Mouse (Mus musculus): Measurements from ENCODE around the gene Etv1. TPM values are rescaled to one million over a fixed set of nuclear protein-coding genes. Genes with fewer than 3 reads are reported as not detected.
A peak's percentile ranks its signal among the peaks of the same experiment; 100 is the strongest.

Gene Etv1
- polyA plus RNA-seq, 1 experiment from 2014 or later: 33.9 TPM

DNA sequence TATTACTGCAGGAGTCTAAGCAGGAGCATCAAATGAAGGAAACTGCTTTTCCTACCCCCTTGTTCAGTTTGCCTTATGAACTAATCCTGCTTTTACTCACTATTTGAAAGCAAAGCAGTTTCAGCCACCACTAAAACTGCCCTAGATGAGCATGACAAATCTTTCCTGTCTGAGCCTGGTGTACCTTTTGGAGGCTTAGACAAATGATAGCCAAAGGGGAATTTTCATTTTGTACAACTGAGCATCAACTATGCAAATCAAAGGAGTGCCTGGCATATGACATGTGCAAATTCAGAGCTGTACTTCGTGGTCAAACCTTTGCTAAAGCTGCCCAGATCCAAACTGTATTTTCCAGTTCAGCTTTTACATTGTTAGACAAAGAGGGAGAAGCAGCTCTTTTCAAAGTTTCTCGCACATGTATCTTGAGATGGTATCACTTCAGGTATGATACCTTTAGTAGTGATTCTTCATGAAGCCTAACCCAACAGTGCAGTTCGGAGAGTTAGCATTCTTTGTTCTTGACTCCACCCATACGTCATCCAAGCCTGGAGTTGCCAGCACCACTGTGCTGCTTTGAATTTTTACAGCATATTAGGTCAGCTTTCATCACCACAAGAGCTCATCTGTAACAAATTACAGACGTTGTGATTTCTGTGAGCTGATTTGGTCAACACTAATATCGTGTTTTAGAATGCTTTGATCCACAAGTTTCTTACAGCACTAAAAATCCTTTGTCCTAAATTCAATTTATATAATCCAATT, 68.5 kb downstream of the Etv1 start:
- DNase-seq (no peak), ATAC-seq (ENCODE audit: insufficient read depth) (no peak)
- no peaks in the 10 kb centered on the region for H3K4me1 ChIP-seq (ENCODE audit: insufficient read depth)
- no peaks in the 10 kb centered on the region for H3K9me3 ChIP-seq (ENCODE audit: low read depth, low read length)
- H3K36me3 ChIP-seq (ENCODE audit: insufficient read depth): no peaks in the 10 kb centered on the region
- H3K9ac ChIP-seq: no peak overlapping the region
- no peak overlapping the region for H3K4me2 ChIP-seq
- no peak overlapping the region for H3K4me3 ChIP-seq (ENCODE audit: low read depth, low read length)
- WGBS: 69% methylated on average over 6 of the region's 6 CpGs
- no peak for TF ChIP-seq CTCF (IDR thresholded peaks at IDR 0.05; ENCODE audit: low read depth)
- no peak overlapping the region for H3K27ac ChIP-seq (ENCODE audit: low read depth)
- no peaks in the 10 kb centered on the region for H3K27me3 ChIP-seq (ENCODE audit: insufficient read depth, low read length)

DNA sequence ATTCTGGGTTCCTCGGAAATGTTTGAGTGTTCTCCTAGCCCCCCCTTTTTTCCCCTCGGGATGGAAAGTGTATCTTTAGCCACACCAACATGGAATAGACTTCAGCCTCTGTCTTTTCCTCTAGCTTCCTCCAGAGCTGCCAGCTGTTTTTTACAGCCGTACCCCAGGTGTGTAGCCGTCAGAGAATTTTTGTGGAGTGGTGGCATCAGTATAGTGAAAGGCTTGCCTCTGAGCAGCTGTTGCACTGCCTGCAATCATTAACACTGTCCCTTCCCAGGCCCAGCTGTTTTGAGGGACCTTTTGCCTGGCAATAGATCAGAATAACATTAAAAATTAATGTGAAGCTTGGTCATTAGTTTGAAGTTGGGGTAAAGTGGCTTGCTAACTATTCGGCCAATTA, 70.8 kb downstream of the Etv1 start:
- H3K9me3 ChIP-seq (ENCODE audit: low read depth, low read length): no peaks in the 10 kb centered on the region
- H3K36me3 ChIP-seq (ENCODE audit: insufficient read depth): peaks cover 6% of the 10 kb centered on the region; the same call in 1 of the 2 replicates
- no peaks in the 10 kb centered on the region for H3K27me3 ChIP-seq (ENCODE audit: insufficient read depth, low read length)
- H3K4me1 ChIP-seq (ENCODE audit: insufficient read depth): no peaks in the 10 kb centered on the region
- H3K4me2 ChIP-seq: no peak overlapping the region
- H3K27ac ChIP-seq (ENCODE audit: low read depth): no peak overlapping the region
- no peak for TF ChIP-seq CTCF (IDR thresholded peaks at IDR 0.05; ENCODE audit: low read depth)
- H3K9ac ChIP-seq: no peak overlapping the region
- H3K4me3 ChIP-seq (ENCODE audit: low read depth, low read length): no peak overlapping the region
- ATAC-seq (ENCODE audit: insufficient read depth) (no peak), DNase-seq (no peak)
- 71% methylated on average over 5 of the region's 5 CpGs for WGBS

DNA sequence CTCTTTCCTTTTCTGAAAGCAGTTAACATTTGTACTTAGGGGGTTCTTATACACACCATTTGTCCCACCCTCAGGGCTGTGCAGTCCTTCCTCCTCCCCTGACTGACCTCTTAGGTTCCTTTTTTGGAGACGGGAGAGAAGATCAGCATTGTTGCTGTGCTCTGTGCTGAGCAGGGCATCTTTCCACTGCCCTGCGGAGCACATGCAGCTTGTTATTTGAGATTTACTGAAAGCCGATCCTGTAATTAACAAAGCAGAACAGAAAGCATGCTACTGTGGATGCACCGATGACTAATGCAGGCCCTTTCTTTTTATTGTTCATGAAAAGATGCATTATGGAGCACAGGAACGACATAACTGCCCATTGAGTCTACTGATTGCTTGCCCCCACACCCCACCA, 75.1 kb downstream of the Etv1 start:
- DNase-seq (no peak), ATAC-seq (ENCODE audit: insufficient read depth) (no peak)
- H3K4me3 ChIP-seq (ENCODE audit: low read depth, low read length): no peak overlapping the region
- H3K36me3 ChIP-seq (ENCODE audit: insufficient read depth): peaks cover 9% of the 10 kb centered on the region; the same call in 1 of the 2 replicates
- no peak for TF ChIP-seq CTCF (IDR thresholded peaks at IDR 0.05; ENCODE audit: low read depth)
- no peaks in the 10 kb centered on the region for H3K4me1 ChIP-seq (ENCODE audit: insufficient read depth)
- no peaks in the 10 kb centered on the region for H3K27me3 ChIP-seq (ENCODE audit: insufficient read depth, low read length)
- no peak overlapping the region for H3K9ac ChIP-seq
- 79% methylated on average over 5 of the region's 5 CpGs for WGBS
- H3K4me2 ChIP-seq: no peak overlapping the region
- no peak overlapping the region for H3K27ac ChIP-seq (ENCODE audit: low read depth)
- no peaks in the 10 kb centered on the region for H3K9me3 ChIP-seq (ENCODE audit: low read depth, low read length)

DNA sequence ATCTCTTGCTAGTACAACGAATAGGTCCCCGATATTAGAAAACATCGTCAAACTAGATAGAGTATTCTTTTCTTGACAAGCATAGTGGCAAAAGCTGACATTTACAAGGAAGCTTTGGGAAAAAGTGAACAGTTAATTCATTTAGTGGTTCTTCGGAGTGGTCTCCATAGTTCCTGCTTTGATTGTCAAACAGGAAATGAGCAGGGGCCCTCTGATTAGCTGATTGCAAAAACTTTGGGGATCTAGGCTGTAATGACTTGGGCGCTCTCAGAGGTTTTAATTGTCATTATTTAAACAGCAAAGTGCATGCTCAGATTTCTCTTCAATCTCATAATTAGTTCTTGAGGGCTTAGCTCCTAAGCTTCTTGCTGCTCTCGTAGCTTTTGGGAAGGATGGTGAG, 75.6 kb downstream of the Etv1 start:
- H3K36me3 ChIP-seq (ENCODE audit: insufficient read depth): peaks cover 9% of the 10 kb centered on the region; the same call in 1 of the 2 replicates
- no peaks in the 10 kb centered on the region for H3K4me1 ChIP-seq (ENCODE audit: insufficient read depth)
- no peak overlapping the region for H3K27ac ChIP-seq (ENCODE audit: low read depth)
- no peak for ATAC-seq (ENCODE audit: insufficient read depth)
- H3K4me2 ChIP-seq: no peak overlapping the region
- no peaks in the 10 kb centered on the region for H3K27me3 ChIP-seq (ENCODE audit: insufficient read depth, low read length)
- H3K9ac ChIP-seq: no peak overlapping the region
- DNase-seq: no peak
- no peaks in the 10 kb centered on the region for H3K9me3 ChIP-seq (ENCODE audit: low read depth, low read length)
- H3K4me3 ChIP-seq (ENCODE audit: low read depth, low read length): no peak overlapping the region
- 86% methylated on average over 6 of the region's 6 CpGs for WGBS
- TF ChIP-seq CTCF (IDR thresholded peaks at IDR 0.05; ENCODE audit: low read depth): no peak

DNA sequence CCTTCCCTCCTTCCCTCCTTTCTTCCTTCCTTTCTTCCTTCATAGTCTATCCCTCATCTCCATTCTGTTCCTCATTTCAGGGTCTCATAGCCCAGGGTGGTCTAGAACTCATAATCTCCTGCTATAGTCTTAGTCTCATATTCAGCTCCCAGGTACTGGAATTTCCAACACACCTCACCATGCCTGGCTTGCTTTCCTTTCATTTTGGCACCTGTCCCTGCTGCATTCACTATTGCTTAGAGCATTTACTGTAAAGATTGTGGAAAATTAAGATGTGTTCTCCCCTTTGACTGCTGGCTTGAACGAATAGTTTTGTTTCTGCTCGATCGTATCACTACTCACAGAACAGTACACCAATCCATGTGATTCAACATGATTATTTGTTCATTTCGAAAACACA, 80.5 kb downstream of the Etv1 start:
- Histone ChIP-seq H3K4me3 (ENCODE audit: low read depth, low read length) (no peak overlapping the region), H3K9me3 (ENCODE audit: low read depth, low read length) (no peaks in the 10 kb centered on the region), H3K27me3 (ENCODE audit: insufficient read depth, low read length) (no peaks in the 10 kb centered on the region), H3K4me2 (no peak overlapping the region), H3K9ac (no peak overlapping the region), H3K36me3 (ENCODE audit: insufficient read depth) (peaks cover 3% of the 10 kb centered on the region; the same call in 1 of the 2 replicates), H3K27ac (ENCODE audit: low read depth) (no peak overlapping the region), H3K4me1 (ENCODE audit: insufficient read depth) (peaks cover 5% of the 10 kb centered on the region; the same call in 1 of the 2 replicates)
- no peak for DNase-seq
- no peak for ATAC-seq (ENCODE audit: insufficient read depth)
- WGBS: 85% methylated on average over 4 of the region's 4 CpGs
- TF ChIP-seq CTCF (IDR thresholded peaks at IDR 0.05; ENCODE audit: low read depth): no peak

DNA sequence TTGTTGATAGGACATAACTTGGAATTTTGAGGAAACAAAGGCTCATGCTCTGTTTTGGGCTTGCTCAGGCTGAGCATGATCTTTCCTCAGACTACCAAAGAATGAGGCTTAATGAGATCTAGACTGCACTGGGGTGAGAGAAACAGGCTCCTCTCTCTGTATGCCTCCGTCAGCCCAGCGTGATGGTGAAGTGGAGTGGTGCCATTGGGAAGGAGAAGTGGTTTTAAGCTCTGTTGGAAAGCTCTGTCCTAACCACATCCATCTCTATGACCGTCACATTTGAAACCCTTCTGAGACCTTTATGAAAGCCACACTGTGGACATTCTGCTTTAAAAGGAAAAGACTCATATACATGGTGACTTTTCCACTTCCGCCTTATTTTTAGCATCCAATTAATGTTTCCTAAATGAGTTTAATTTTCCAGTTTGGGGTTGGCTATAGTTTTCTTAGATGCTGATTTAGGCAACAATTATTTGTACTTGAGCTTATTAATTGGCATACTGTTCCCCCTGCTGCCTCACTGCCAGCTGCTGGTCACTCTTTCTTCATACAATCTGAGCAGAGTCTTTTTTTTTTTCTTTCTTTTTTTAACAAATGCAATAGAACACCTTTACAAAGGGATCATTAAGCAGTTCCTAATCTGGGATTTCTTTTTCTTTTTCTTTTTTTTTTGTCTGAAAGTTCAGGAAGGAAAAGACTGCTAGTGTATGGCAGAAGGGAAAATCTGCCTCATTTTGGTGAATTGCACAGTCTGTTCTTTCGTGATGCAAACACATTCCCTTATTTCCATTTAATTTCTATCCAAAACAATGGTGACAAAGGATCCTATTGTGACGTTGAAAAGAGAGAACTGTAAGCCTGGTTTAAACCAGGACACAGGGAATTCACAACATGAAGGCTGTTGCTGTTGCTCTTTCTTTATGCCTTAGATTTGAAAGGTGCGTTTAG, 81.3 kb downstream of the Etv1 start:
- WGBS: 84% methylated on average over 7 of the region's 7 CpGs
- Histone ChIP-seq H3K4me3 (ENCODE audit: low read depth, low read length) (no peak overlapping the region), H3K4me1 (ENCODE audit: insufficient read depth) (peaks cover 5% of the 10 kb centered on the region; the same call in 1 of the 2 replicates), H3K27ac (ENCODE audit: low read depth) (no peak overlapping the region), H3K36me3 (ENCODE audit: insufficient read depth) (peaks cover 3% of the 10 kb centered on the region; the same call in 1 of the 2 replicates), H3K9me3 (ENCODE audit: low read depth, low read length) (no peaks in the 10 kb centered on the region), H3K9ac (no peak overlapping the region), H3K4me2 (no peak overlapping the region), H3K27me3 (ENCODE audit: insufficient read depth, low read length) (no peaks in the 10 kb centered on the region)
- no peak for DNase-seq
- TF ChIP-seq CTCF (IDR thresholded peaks at IDR 0.05; ENCODE audit: low read depth): no peak
- ATAC-seq (ENCODE audit: insufficient read depth): no peak

DNA sequence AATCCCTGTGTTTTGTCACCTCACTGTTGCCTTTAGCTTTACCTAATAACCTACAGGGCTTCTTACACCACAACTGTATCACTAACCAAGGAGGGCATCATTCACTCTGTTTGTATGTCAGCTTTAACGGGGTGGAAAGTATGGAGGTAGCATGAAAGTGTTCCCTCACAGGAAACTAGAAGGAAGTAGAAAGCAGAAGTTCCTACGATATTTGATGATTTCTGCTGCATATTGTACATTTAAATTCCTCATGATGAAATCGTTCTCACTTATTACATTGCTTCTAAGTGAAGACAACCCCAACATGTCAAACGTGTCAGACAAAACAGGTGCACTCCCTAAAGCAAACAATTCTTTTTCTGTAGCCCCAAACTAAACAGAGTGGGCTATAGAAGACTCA, 84.2 kb downstream of the Etv1 start:
- WGBS: 62% methylated on average over 4 of the region's 4 CpGs
- ATAC-seq (ENCODE audit: insufficient read depth) (peak; percentile 13; the same call in 1 of the 2 replicates), DNase-seq (peak; percentile 7)
- H3K36me3 ChIP-seq (ENCODE audit: insufficient read depth): no peaks in the 10 kb centered on the region
- no peaks in the 10 kb centered on the region for H3K27me3 ChIP-seq (ENCODE audit: insufficient read depth, low read length)
- H3K4me2 ChIP-seq: no peak overlapping the region
- TF ChIP-seq CTCF (IDR thresholded peaks at IDR 0.05; ENCODE audit: low read depth): no peak
- no peaks in the 10 kb centered on the region for H3K9me3 ChIP-seq (ENCODE audit: low read depth, low read length)
- H3K9ac ChIP-seq: no peak overlapping the region
- peak overlapping the region; percentile 42; the same call in 1 of the 2 replicates for H3K27ac ChIP-seq (ENCODE audit: low read depth)
- peaks cover 5% of the 10 kb centered on the region; the same call in 1 of the 2 replicates for H3K4me1 ChIP-seq (ENCODE audit: insufficient read depth)
- H3K4me3 ChIP-seq (ENCODE audit: low read depth, low read length): no peak overlapping the region

All from lung, embryonic 14.5 days (tissue).